Mouse (Mus musculus): ENCODE measurements around the gene Txndc2. TPM values are rescaled to one million over a fixed set of nuclear protein-coding genes. Genes with fewer than 3 reads are reported as not detected.

The Txndc2 gene
- polyA plus RNA-seq (2012; rRNA removed): 0.10 and 0.11 TPM in 2 replicates

- TF ChIP-seq POLR2A (IDR thresholded peaks at IDR 0.05; ENCODE audit: borderline replicate concordance, extremely low read depth, insufficient read depth, insufficient read length, poor library complexity, severe bottlenecking) (no peak), CTCF (IDR thresholded peaks at IDR 0.05; ENCODE audit: borderline replicate concordance, extremely low read depth, insufficient read depth, insufficient read length) (no peak)
Observed at GRCm38 (mm10) chr17:65641734-65642218, at the start of gene Txndc2. TSS of gene Txndc2 (minus strand) at chr17:65642168.

GRCm38 (mm10) chr17:65683731-65684130 lies 41.8 kb upstream of the Txndc2 start:
- TF ChIP-seq POLR2A (IDR thresholded peaks at IDR 0.05; ENCODE audit: borderline replicate concordance, extremely low read depth, insufficient read depth, insufficient read length, poor library complexity, severe bottlenecking) (no peak), CTCF (IDR thresholded peaks at IDR 0.05; ENCODE audit: borderline replicate concordance, extremely low read depth, insufficient read depth, insufficient read length) (no peak)
- DNase-seq (ENCODE audit: low read depth): no peak

More at GRCm38 (mm10) chr17:65641734-65642218, at the start of gene Txndc2:
- no peak for DNase-seq (ENCODE audit: low read depth)

GRCm38 (mm10) chr17:65683316-65683715 lies 41.3 kb upstream of the Txndc2 start:
- DNase-seq (ENCODE audit: low read depth): no peak
- no peak for TF ChIP-seq CTCF (IDR thresholded peaks at IDR 0.05; ENCODE audit: borderline replicate concordance, extremely low read depth, insufficient read depth, insufficient read length)
- TF ChIP-seq POLR2A (IDR thresholded peaks at IDR 0.05; ENCODE audit: borderline replicate concordance, extremely low read depth, insufficient read depth, insufficient read length, poor library complexity, severe bottlenecking): no peak

- TF ChIP-seq CTCF (IDR thresholded peaks at IDR 0.05; ENCODE audit: borderline replicate concordance, extremely low read depth, insufficient read depth, insufficient read length) (no peak), POLR2A (IDR thresholded peaks at IDR 0.05; ENCODE audit: borderline replicate concordance, extremely low read depth, insufficient read depth, insufficient read length, poor library complexity, severe bottlenecking) (no peak)
- DNase-seq (ENCODE audit: low read depth): no peak
Observed at GRCm38 (mm10) chr17:65682071-65682680, 40.2 kb upstream of the Txndc2 start.

- no peak for TF ChIP-seq CTCF (IDR thresholded peaks at IDR 0.05; ENCODE audit: borderline replicate concordance, extremely low read depth, insufficient read depth, insufficient read length)
- TF ChIP-seq POLR2A (IDR thresholded peaks at IDR 0.05; ENCODE audit: borderline replicate concordance, extremely low read depth, insufficient read depth, insufficient read length, poor library complexity, severe bottlenecking): no peak
- DNase-seq (ENCODE audit: low read depth): no peak
Observed at GRCm38 (mm10) chr17:65681516-65681915, 39.5 kb upstream of the Txndc2 start.

- no peak for DNase-seq (ENCODE audit: low read depth)
- TF ChIP-seq CTCF (IDR thresholded peaks at IDR 0.05; ENCODE audit: borderline replicate concordance, extremely low read depth, insufficient read depth, insufficient read length) (no peak), POLR2A (IDR thresholded peaks at IDR 0.05; ENCODE audit: borderline replicate concordance, extremely low read depth, insufficient read depth, insufficient read length, poor library complexity, severe bottlenecking) (no peak)
Observed at GRCm38 (mm10) chr17:65680801-65681412, 38.9 kb upstream of the Txndc2 start.

- TF ChIP-seq POLR2A (IDR thresholded peaks at IDR 0.05; ENCODE audit: borderline replicate concordance, extremely low read depth, insufficient read depth, insufficient read length, poor library complexity, severe bottlenecking) (no peak), CTCF (IDR thresholded peaks at IDR 0.05; ENCODE audit: borderline replicate concordance, extremely low read depth, insufficient read depth, insufficient read length) (no peak)
- no peak for DNase-seq (ENCODE audit: low read depth)
Observed at GRCm38 (mm10) chr17:65679806-65680446, 38.0 kb upstream of the Txndc2 start.

GRCm38 (mm10) chr17:65677742-65678141 lies 35.8 kb upstream of the Txndc2 start:
- TF ChIP-seq POLR2A (IDR thresholded peaks at IDR 0.05; ENCODE audit: borderline replicate concordance, extremely low read depth, insufficient read depth, insufficient read length, poor library complexity, severe bottlenecking) (no peak), CTCF (IDR thresholded peaks at IDR 0.05; ENCODE audit: borderline replicate concordance, extremely low read depth, insufficient read depth, insufficient read length) (no peak)
- DNase-seq (ENCODE audit: low read depth): no peak

- no peak for DNase-seq (ENCODE audit: low read depth)
Observed at GRCm38 (mm10) chr17:65676536-65676935, 34.6 kb upstream of the Txndc2 start.

GRCm38 (mm10) chr17:65675985-65676384 lies 34.0 kb upstream of the Txndc2 start:
- no peak for DNase-seq (ENCODE audit: low read depth)
- no peak for TF ChIP-seq POLR2A (IDR thresholded peaks at IDR 0.05; ENCODE audit: borderline replicate concordance, extremely low read depth, insufficient read depth, insufficient read length, poor library complexity, severe bottlenecking)
- TF ChIP-seq CTCF (IDR thresholded peaks at IDR 0.05; ENCODE audit: borderline replicate concordance, extremely low read depth, insufficient read depth, insufficient read length): no peak

More at GRCm38 (mm10) chr17:65676536-65676935, 34.6 kb upstream of the Txndc2 start:
- TF ChIP-seq CTCF (IDR thresholded peaks at IDR 0.05; ENCODE audit: borderline replicate concordance, extremely low read depth, insufficient read depth, insufficient read length) (no peak), POLR2A (IDR thresholded peaks at IDR 0.05; ENCODE audit: borderline replicate concordance, extremely low read depth, insufficient read depth, insufficient read length, poor library complexity, severe bottlenecking) (no peak)

- DNase-seq (ENCODE audit: low read depth): no peak
- no peak for TF ChIP-seq CTCF (IDR thresholded peaks at IDR 0.05; ENCODE audit: borderline replicate concordance, extremely low read depth, insufficient read depth, insufficient read length)
- TF ChIP-seq POLR2A (IDR thresholded peaks at IDR 0.05; ENCODE audit: borderline replicate concordance, extremely low read depth, insufficient read depth, insufficient read length, poor library complexity, severe bottlenecking): no peak
Observed at GRCm38 (mm10) chr17:65674710-65675171, 32.8 kb upstream of the Txndc2 start.
